Mouse (Mus musculus) liver, embryonic 18 days (tissue): ENCODE data around the gene Tab2. TPM values are rescaled to one million over a fixed set of nuclear protein-coding genes. Genes with fewer than 3 reads are reported as not detected.

Experiments used
- polyA plus RNA-seq: library from polyadenylated mRNA; depleted of rRNA; stranded (reverse); fragments of >200 nt; gene quantifications from 2 replicates; pipeline ENCODE4 v1.2.3, GENCODE M21; 2012; rRNA removed

The Tab2 gene
- polyA plus RNA-seq, result 19.7 and 23.4 TPM in 2 replicates

GRCm38 (mm10) chr10:7956228-7957001 lies at the start of gene Tab2:
TSS of gene Tab2 (minus strand) at chr10:7956230.

Other genes starting within 250 kb of the Tab2 start
- gene Katna1, start 230.2 kb downstream of the Tab2 start, polyA plus RNA-seq, result 4.8 and 5.2 TPM in 2 replicates
- gene Ginm1, start 163.4 kb downstream of the Tab2 start, polyA plus RNA-seq, result 18.5 and 20.3 TPM in 2 replicates
- gene Ppil4, start 163.3 kb downstream of the Tab2 start, polyA plus RNA-seq, result 6.7 and 7.2 TPM in 2 replicates
- gene Zc3h12d, start 123.8 kb downstream of the Tab2 start, polyA plus RNA-seq, result 0.53 TPM in 2 replicates